Mouse (Mus musculus) myocyte (in vitro differentiated cells): ENCODE data around the gene Dnaaf3.

ENCODE experiments used
- POLR2AphosphoS2 ChIP-seq: IDR thresholded peaks from one replicate; pipeline ENCODE4 v1.6.1; 2011; ENCODE audit warnings: low read depth, control low read depth; ENCODE audit not compliant: insufficient read length
- TCF12 ChIP-seq: IDR thresholded peaks from one replicate; pipeline ENCODE4 v1.6.1; 2011; ENCODE audit warnings: mild to moderate bottlenecking, control low read depth; ENCODE audit not compliant: poor library complexity, insufficient read depth, severe bottlenecking

- TF ChIP-seq TCF12 (no peak), POLR2AphosphoS2 (no peak)
These were observed 35.8 kb downstream of the Dnaaf3 start for GRCm38 (mm10) chr7:4496468-4496867.
